Mouse (Mus musculus): ENCODE measurements around the gene Auts2.

DNA sequence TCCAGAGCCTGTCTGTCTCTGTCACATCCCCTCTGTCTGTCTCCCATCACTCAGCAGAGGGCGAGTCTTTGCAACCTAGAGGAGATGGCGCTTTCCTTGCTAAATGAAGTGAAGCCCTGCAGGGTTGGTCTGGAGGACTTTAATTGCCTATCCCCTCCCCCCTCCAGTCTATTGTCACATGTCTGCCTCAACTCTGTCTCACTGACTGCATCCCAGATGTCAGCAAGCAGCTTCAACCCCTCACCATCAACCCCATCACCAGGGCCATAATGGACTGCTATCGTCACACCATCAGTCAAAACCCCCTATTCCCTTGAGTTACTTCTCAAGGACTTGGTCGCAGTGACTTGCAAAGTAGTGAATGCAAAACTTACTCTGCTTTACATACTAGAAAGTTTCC is 402.3 kb downstream of the Auts2 start:
- TF ChIP-seq CTCF (IDR thresholded peaks at IDR 0.05; ENCODE audit: low read depth) (no peak), EP300 (IDR thresholded peaks at IDR 0.05; ENCODE audit: low read depth) (no peak)
